Mouse (Mus musculus) embryonic stem cell, embryonic (primary cell): ENCODE results near the gene 1700018B08Rik.

Experiments
- CTCF ChIA-PET, 4 experiments: fragments of 300-600 bp in 2 of 4; fragments of 350-600 bp in 2 of 4; sonication (Branson Sonifier 250); formaldehyde crosslinking; loops; one replicate each; lab custom pipeline; 2022; ENCODE audit warnings: inconsistent platforms in 2 of 4; lab: Charles Lee
- POLR2A ChIA-PET, 4 experiments: fragments of 300-600 bp in 2 of 4; fragments of 350-600 bp in 2 of 4; sonication (Branson Sonifier 250); formaldehyde crosslinking; loops; one replicate each; lab custom pipeline; 2022; ENCODE audit warnings: antibody characterized with exemption in 4 of 4, inconsistent platforms in 1 of 4; lab: Charles Lee

1700018B08Rik gene

GRCm38 (mm10) chr8:121551065-121551985 is 7.2 kb upstream of the 1700018B08Rik start:
- CTCF ChIA-PET = interaction anchor here (0.5 to 1.2 kb wide), 5 partner anchors 19 to 267 kb away, joined by 3 to 4 read pairs (median 3); no protein-coding TSS in a partner anchor
- POLR2A ChIA-PET = interaction anchor here in 3 of 4 experiments (0.5 to 1.7 kb wide), 12 partner anchors 9 to 278 kb away, joined by 3 to 8 read pairs (median 4); partner anchors contain the start of gene Klhdc4 (in 1 of the 3)

- ChIA-PET POLR2A (interaction anchor here in 2 of 4 experiments (1.2 to 1.7 kb wide), 5 partner anchors 10 to 46 kb away, joined by 3 to 5 read pairs (median 4); no protein-coding TSS in a partner anchor), CTCF (interaction anchor here in 2 of 4 experiments (0.6 to 1.6 kb wide), 4 partner anchors 10 to 317 kb away, joined by 4 to 7 read pairs (median 4); partner anchors contain the start of gene Fbxo31 (in 1 of the 2))
Observed at GRCm38 (mm10) chr8:121550056-121550455, 5.9 kb upstream of the 1700018B08Rik start.

GRCm38 (mm10) chr8:121547132-121547531 is 3.0 kb upstream of the 1700018B08Rik start:
- POLR2A ChIA-PET = interaction anchor here in 2 of 4 experiments (0.6 to 1.6 kb wide), 8 partner anchors 24 to 61 kb away, joined by 3 to 6 read pairs (median 4); partner anchors contain the start of genes Fbxo31 (in 1 of the 2) and Map1lc3b (in 1 of the 2)
- CTCF ChIA-PET = interaction anchor here (0.6 to 2.0 kb wide), 38 partner anchors 9 to 443 kb away, joined by 3 to 13 read pairs (median 4); partner anchors contain the start of gene Fbxo31 (in 1 of the 4)

- CTCF ChIA-PET = interaction anchor here in 3 of 4 experiments (0.6 to 1.4 kb wide), 9 partner anchors 13 to 1334 kb away, joined by 3 to 7 read pairs (median 4); no protein-coding TSS in a partner anchor
- POLR2A ChIA-PET = interaction anchor here in 1 of 4 experiments (0.6 to 1.1 kb wide), 2 partner anchors 46 to 110 kb away, joined by 3 read pairs; no protein-coding TSS in a partner anchor
Observed at GRCm38 (mm10) chr8:121544936-121545335, 816 bp upstream of the 1700018B08Rik start.

DNA sequence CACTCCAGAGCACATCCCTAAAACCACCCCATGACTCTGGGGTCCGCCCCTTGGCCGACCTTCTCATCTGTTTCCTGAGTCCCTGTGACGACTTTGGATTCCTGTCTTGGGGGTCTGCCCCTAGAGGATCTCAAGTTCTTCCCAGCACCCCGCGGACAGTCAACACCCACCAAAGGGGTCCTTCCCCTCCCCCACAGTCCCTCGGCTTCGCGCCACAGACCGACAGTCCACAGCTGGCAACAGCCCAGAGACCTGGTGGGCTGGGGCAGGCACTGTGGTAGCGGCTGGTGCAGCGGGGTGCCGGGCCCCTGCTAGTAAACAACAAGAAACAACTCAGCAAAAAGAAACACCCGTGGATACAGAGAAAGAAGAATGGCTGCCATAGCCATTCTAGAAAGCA is 1.2 kb downstream of the 1700018B08Rik start:
- ChIA-PET CTCF (interaction anchor here in 1 of 4 experiments (1.1 to 1.6 kb wide), 3 partner anchors 11 to 65 kb away, joined by 3 to 13 read pairs (median 3); no protein-coding TSS in a partner anchor), POLR2A (interaction anchor here in 1 of 4 experiments (1.6 to 2.0 kb wide), 3 partner anchors 8 to 166 kb away, joined by 3 to 5 read pairs (median 5); partner anchors contain the start of gene Fbxo31)

GRCm38 (mm10) chr8:121541862-121542261 is 2.3 kb downstream of the 1700018B08Rik start:
- CTCF ChIA-PET = interaction anchor here in 3 of 4 experiments (0.6 to 1.6 kb wide), 17 partner anchors 9 to 438 kb away, joined by 3 to 13 read pairs (median 4); partner anchors contain the start of gene Foxc2 (in 2 of the 3)

DNA sequence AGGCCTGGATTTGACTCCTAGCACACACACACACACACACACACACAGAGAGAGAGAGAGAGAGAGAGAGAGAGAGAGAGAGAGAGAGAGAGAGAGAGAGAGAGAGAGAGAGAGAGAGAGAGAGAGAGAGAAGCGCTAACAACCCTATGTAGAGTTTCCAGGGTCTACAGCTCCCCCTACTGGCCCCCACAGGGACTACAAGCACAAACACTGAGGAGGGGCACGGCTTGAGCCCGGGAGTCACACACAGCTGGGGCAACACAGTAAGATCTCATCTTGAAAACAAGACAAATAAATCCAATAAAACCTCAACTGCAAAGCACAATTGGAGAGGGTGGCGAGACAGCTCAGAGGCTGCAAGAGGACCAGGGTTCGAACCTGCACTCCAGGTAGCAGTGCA is 11.7 kb downstream of the 1700018B08Rik start:
- CTCF ChIA-PET = interaction anchor here (0.5 to 2.7 kb wide), 97 partner anchors 8 to 1385 kb away, joined by 3 to 15 read pairs (median 4); partner anchors contain the start of genes Map1lc3b (in 2 of the 4), 1700018B08Rik (in 1 of the 4), Foxc2 (in 1 of the 4) and Klhdc4 (in 1 of the 4)
- POLR2A ChIA-PET = interaction anchor here in 2 of 4 experiments (0.6 to 1.0 kb wide), 3 partner anchors 9 to 57 kb away, joined by 3 read pairs; no protein-coding TSS in a partner anchor

More at GRCm38 (mm10) chr8:121541862-121542261, 2.3 kb downstream of the 1700018B08Rik start:
- POLR2A ChIA-PET = interaction anchor here in 3 of 4 experiments (0.5 to 2.0 kb wide), 18 partner anchors 9 to 1171 kb away, joined by 3 to 7 read pairs (median 3); partner anchors contain the start of genes Fbxo31 (in 1 of the 3) and Map1lc3b (in 1 of the 3)

GRCm38 (mm10) chr8:121530639-121531038 is 13.5 kb downstream of the 1700018B08Rik start:
- CTCF ChIA-PET = interaction anchor here in 2 of 4 experiments (0.6 to 2.7 kb wide), 6 partner anchors 12 to 427 kb away, joined by 3 to 15 read pairs (median 4); partner anchors contain the start of gene Foxc2 (in 1 of the 2)
- POLR2A ChIA-PET = no interaction called here

DNA sequence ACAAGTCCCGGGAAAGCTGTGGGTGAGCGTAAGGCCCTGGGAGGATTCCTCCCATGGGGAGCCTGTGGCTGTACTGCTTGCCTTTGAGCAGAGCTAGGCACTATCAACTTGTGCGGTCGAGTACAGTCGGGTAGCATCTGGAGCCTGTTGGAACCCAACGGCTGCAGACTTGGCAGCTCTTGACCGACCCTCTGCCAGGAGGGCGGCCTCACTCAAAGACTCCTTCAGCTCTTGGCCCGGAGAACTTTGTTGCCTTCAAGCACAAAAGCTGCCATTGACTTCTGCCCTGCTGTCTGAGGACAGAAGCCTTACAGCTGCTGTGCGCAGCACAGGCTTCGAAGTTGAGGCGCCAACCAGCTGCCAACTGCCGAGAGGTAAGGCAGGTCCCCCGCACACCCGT is 15.3 kb downstream of the 1700018B08Rik start:
- CTCF ChIA-PET = interaction anchor here in 2 of 4 experiments (0.6 kb wide), 2 partner anchors 226 to 934 kb away, joined by 3 to 14 read pairs; no protein-coding TSS in a partner anchor

DNA sequence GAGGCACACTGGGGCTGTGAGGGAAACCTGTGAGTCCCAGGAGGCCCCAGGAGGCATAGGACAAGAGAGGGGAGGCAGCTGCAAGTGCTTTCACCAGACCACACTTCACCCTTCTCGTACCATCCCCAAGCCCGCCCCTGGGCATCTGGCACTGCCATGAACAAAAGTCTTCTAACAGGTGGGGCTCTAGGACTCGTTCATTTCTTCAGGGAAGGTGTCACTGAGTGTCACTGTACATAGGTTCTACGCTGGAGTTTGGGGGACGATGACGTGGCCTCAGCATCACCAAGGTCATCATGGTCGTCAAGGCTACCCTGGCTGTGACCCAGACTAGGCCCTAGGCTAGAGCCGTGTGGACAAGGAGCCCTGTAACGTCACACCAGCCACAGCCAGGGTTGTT is 16.4 kb downstream of the 1700018B08Rik start:
- ChIA-PET POLR2A (interaction anchor here in 1 of 4 experiments (0.6 kb wide), 1 partner anchor 221 kb away, joined by 3 read pairs; no protein-coding TSS in a partner anchor), CTCF (interaction anchor here in 1 of 4 experiments (1.5 kb wide), 1 partner anchor 322 kb away, joined by 3 read pairs; no protein-coding TSS in a partner anchor)

More for the DNA sequence above, 15.3 kb downstream of the 1700018B08Rik start:
- POLR2A ChIA-PET = interaction anchor here in 1 of 4 experiments (1.0 kb wide), 1 partner anchor 17 kb away, joined by 3 read pairs; no protein-coding TSS in a partner anchor

DNA sequence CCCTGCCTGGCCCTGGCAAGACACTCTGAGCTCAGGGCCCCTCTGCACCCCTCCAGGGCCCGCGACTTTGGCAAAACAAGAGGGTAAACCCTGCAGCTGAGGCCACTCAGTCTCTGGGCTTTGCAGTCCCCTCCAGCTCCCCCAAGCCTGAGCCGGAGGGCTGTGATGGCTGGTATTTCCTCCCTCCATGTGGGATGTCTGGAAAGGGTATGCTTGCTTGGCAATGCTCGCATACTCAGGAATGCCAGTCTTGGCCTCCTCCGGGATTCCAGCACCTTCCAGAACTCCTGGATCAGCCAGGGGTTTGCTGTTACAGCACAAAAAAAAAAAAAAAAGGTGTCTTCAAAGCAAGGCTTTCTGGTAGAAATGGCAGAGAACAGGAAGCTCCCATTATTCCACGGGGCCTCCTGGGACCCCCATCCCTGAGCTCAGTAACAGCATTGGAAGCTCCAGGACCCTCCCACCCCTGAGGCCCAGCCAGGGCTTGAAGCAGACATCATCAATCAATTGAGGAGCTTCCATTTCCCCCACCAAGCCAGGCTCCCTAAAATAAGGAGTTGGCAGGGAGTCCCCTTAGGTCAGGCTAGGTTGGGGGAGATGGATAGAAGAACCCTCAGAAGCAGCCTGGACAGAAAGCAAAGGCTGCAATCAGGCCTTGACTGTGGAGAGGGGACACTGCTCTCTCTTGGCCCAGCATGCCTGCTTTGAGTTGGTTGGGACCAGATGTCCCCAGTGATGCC is 17.1 kb downstream of the 1700018B08Rik start:
- CTCF ChIA-PET = interaction anchor here in 3 of 4 experiments (0.6 to 1.5 kb wide), 9 partner anchors 13 to 1685 kb away, joined by 3 to 5 read pairs (median 3); partner anchors contain the start of genes Fam92b (in 1 of the 3) and Mthfsd (in 1 of the 3)
- POLR2A ChIA-PET = interaction anchor here (0.6 to 0.7 kb wide), 5 partner anchors 15 to 411 kb away, joined by 3 to 6 read pairs (median 4); partner anchors contain the start of gene Foxc2 (in 1 of the 4)

GRCm38 (mm10) chr8:121525111-121525818 is 18.9 kb downstream of the 1700018B08Rik start:
- ChIA-PET POLR2A (no interaction called here), CTCF (interaction anchor here in 2 of 4 experiments (0.6 to 1.4 kb wide), 2 partner anchors 12 to 265 kb away, joined by 3 to 5 read pairs; no protein-coding TSS in a partner anchor)

GRCm38 (mm10) chr8:121513429-121513828 is 30.7 kb downstream of the 1700018B08Rik start:
- CTCF ChIA-PET = interaction anchor here (0.6 to 3.8 kb wide), 42 partner anchors 9 to 1385 kb away, joined by 3 to 32 read pairs (median 4); partner anchors contain the start of gene Foxc2 (in 2 of the 4)

DNA sequence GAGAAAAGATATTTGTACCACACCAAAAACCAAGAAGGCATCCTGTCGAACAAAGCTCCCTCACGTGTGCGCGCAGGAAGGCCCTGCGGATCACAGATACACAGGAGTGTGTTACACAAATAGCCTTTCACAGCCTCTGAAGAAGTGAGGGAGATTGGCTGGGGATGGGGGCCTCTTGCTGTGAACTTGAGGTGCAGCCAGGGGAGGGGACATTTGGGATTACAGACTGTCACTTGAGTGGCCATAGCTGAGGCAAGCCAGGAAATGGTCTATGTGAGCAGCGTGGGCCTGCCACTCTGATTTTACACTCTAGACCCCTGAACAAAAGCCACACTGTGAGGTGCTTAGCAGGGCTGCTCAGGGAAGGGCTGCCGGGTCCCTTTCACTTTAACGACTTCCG is 32.4 kb downstream of the 1700018B08Rik start:
- POLR2A ChIA-PET = interaction anchor here in 2 of 4 experiments (0.6 to 1.2 kb wide), 2 partner anchors 15 to 17 kb away, joined by 3 to 6 read pairs; no protein-coding TSS in a partner anchor
- CTCF ChIA-PET = interaction anchor here in 3 of 4 experiments (0.5 to 3.8 kb wide), 11 partner anchors 21 to 408 kb away, joined by 3 to 32 read pairs (median 3); partner anchors contain the start of gene Foxc2 (in 1 of the 3)

More at GRCm38 (mm10) chr8:121513429-121513828, 30.7 kb downstream of the 1700018B08Rik start:
- POLR2A ChIA-PET = no interaction called here

DNA sequence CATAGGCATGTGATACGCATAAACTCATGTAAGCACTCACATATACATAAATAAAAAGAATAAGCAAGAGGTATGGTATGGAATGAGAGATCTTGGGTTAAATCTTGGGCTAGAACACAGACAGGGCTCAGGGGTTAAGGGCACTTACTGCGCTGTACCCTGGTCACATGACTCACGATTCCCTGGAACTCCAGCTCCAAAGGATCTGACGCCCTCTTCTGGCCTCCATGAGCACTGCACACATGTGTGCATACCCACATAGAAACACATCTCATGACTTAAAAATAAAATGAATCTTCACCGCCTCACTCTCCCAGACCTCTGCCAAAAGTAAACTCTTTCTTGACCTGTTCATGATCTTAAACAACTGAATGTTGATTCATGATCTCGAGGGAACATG is 46.5 kb downstream of the 1700018B08Rik start:
- CTCF ChIA-PET = no interaction called here
- POLR2A ChIA-PET = interaction anchor here in 1 of 4 experiments (0.8 kb wide), 1 partner anchor 797 kb away, joined by 4 read pairs; no protein-coding TSS in a partner anchor
